Mouse (Mus musculus): ENCODE measurements around the gene Nbas.

The Nbas gene

GRCm38 (mm10) chr12:13268826-13269449 is at the start of gene Nbas:
Nbas (plus strand) TSS chr12:13269133.
- DNase-seq, result peak; percentile 62 to 83

GRCm38 (mm10) chr12:13242453-13242852 is 26.5 kb upstream of the Nbas start:
- DNase-seq, result no peak

- DNase-seq, result peak; percentile 48 to 74
Measured at GRCm38 (mm10) chr12:13248691-13249572, 20.0 kb upstream of the Nbas start, which contains the start of gene Ddx1. Ddx1 (minus strand) TSS chr12:13249213.

- no peak for DNase-seq
Measured at GRCm38 (mm10) chr12:13249573-13249919, 19.4 kb upstream of the Nbas start.

GRCm38 (mm10) chr12:13255068-13255467 is 13.9 kb upstream of the Nbas start:
- no peak for DNase-seq

- no peak for DNase-seq
Measured at GRCm38 (mm10) chr12:13255701-13256100, 13.2 kb upstream of the Nbas start.

GRCm38 (mm10) chr12:13268412-13268811 is 521 bp upstream of the Nbas start:
- DNase-seq, result no peak

GRCm38 (mm10) chr12:13269570-13270390 is 847 bp downstream of the Nbas start:
- DNase-seq, result no peak

GRCm38 (mm10) chr12:13291453-13291852 is 22.5 kb downstream of the Nbas start:
- DNase-seq, result no peak

GRCm38 (mm10) chr12:13293421-13293881 is 24.5 kb downstream of the Nbas start:
- DNase-seq, result no peak

- no peak for DNase-seq
Measured at GRCm38 (mm10) chr12:13303037-13303436, 34.1 kb downstream of the Nbas start.

GRCm38 (mm10) chr12:13313966-13314365 is 45.0 kb downstream of the Nbas start:
- no peak for DNase-seq

GRCm38 (mm10) chr12:13314384-13314783 is 45.5 kb downstream of the Nbas start:
- no peak for DNase-seq

GRCm38 (mm10) chr12:13315081-13315480 is 46.1 kb downstream of the Nbas start:
- DNase-seq, result no peak

GRCm38 (mm10) chr12:13342535-13342934 is 73.6 kb downstream of the Nbas start:
- no peak for DNase-seq

GRCm38 (mm10) chr12:13356201-13356600 is 87.3 kb downstream of the Nbas start:
- no peak for DNase-seq

GRCm38 (mm10) chr12:13356769-13357168 is 87.8 kb downstream of the Nbas start:
- DNase-seq, result no peak

- no peak for DNase-seq
Measured at GRCm38 (mm10) chr12:13357229-13357628, 88.3 kb downstream of the Nbas start.

- no peak for DNase-seq
Measured at GRCm38 (mm10) chr12:13358849-13359248, 89.9 kb downstream of the Nbas start.

GRCm38 (mm10) chr12:13360183-13360811 is 91.4 kb downstream of the Nbas start:
- DNase-seq, result no peak

- no peak for DNase-seq
Measured at GRCm38 (mm10) chr12:13381580-13381979, 112.6 kb downstream of the Nbas start.

GRCm38 (mm10) chr12:13382046-13382445 is 113.1 kb downstream of the Nbas start:
- DNase-seq, result no peak

- no peak for DNase-seq
Measured at GRCm38 (mm10) chr12:13389644-13390043, 120.7 kb downstream of the Nbas start.

All from spleen, adult 18-20 months (tissue).